8 mouse cellular contexts compared by ENCODE assay signal in the genomic region with DNA sequence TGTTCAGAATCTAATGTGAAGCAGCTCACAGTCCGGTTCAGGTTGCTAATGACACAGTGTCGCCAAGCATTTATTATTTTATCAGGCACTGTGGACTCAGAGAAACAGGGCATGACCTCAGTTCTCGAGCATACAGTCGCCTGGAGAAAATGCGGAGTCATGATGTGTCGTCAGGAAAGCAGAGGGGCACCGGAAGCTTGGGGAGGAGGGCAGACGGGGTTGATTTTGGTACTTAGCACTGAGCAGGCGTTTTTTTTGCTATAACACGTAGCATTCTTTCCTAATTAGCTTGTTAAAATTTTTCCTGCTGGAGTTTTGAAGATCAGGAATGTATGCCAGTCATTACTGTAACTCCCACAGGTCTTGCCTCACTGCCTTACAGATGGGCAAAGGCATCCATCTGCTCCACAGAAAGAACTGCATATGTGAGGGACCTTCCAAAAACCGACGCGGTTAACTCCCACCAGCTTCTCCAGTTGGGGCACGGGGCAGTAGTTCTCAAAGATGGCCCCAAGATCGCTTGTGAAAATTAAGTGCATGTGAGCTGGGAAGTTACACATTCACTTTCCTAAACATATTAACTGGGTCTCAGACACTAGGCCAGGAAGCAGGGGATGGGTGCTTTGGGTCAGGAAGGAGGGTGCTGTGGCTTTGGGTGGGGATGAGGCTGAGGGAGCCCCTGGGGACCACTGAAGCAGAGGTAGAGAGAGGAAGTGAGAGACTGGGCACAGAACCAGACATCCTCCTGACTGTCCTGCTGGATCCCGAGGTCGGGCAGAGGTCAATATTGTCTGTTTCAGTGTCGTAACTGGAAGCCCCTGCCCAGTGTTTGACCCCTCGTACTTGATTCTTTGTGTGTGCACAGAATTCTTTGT. TPM values are rescaled to one million over a fixed set of nuclear protein-coding genes. Genes with fewer than 3 reads are reported as not detected.
A peak's percentile ranks its signal among the peaks of the same experiment; 100 is the strongest.
DNase-seq lines count a peak whose midpoint lies in the region; ATAC-seq and TF ChIP-seq lines count a peak whose summit lies in the region.

No protein-coding gene starts in this region.

- H3K9ac ChIP-seq in midbrain, embryonic 11.5 days (ENCODE audit: low read length) = no peak overlapping the region
- no peak overlapping the region for H3K9ac ChIP-seq in midbrain, embryonic 14.5 days (replicated peaks; ENCODE audit: low read length)
- no peak overlapping the region for H3K9ac ChIP-seq in limb, embryonic 14.5 days (ENCODE audit: low read depth, low read length, severe bottlenecking)
- H3K9ac ChIP-seq in intestine, postnatal 0 days (ENCODE audit: low read depth, low read length) = no peak overlapping the region
- no peak overlapping the region for H3K9ac ChIP-seq in intestine, embryonic 15.5 days
- H3K9ac ChIP-seq in hindbrain, embryonic 12.5 days = no peak overlapping the region

- DNase-seq in midbrain, embryonic 11.5 days (ENCODE audit: low spot score, missing footprints) = peak; percentile 82
- DNase-seq in midbrain, embryonic 14.5 days = no peak
- DNase-seq in embryonic facial prominence, embryonic 10.5 days (ENCODE audit: low spot score) = peak; percentile 60
- peak; percentile 35 for DNase-seq in limb, embryonic 14.5 days (ENCODE audit: low spot score)
- peak; percentile 77 for DNase-seq in splenic B cell, adult 2 months (ENCODE audit: low read depth, low spot score)

- H3K4me1 ChIP-seq in midbrain, embryonic 11.5 days (ENCODE audit: control insufficient read depth, insufficient read depth, low read length) = peaks cover 5% of the 10 kb centered on the region
- H3K4me1 ChIP-seq in midbrain, embryonic 14.5 days (ENCODE audit: control insufficient read depth, insufficient read depth, low read length) = peaks cover 1% of the 10 kb centered on the region; the same call in 1 of the 2 replicates
- H3K4me1 ChIP-seq in embryonic facial prominence, embryonic 10.5 days = peaks cover 38% of the 10 kb centered on the region
- peaks cover 8% of the 10 kb centered on the region for H3K4me1 ChIP-seq in limb, embryonic 14.5 days (ENCODE audit: control insufficient read depth, insufficient read depth, low read length)
- H3K4me1 ChIP-seq in intestine, postnatal 0 days (replicated peaks; ENCODE audit: control insufficient read depth, insufficient read depth, low read length) = no peaks in the 10 kb centered on the region
- H3K4me1 ChIP-seq in intestine, embryonic 15.5 days (replicated peaks) = 0 out of 2 replicates have a peak, but pooled peaks cover 3% of the 10 kb centered on the region
- H3K4me1 ChIP-seq in hindbrain, embryonic 12.5 days = peaks cover 15% of the 10 kb centered on the region; the same call in 1 of the 2 replicates

- no peak for TF ChIP-seq CTCF in intestine, postnatal 0 days (IDR thresholded peaks at IDR 0.05; ENCODE audit: low read depth)

- no peaks in the 10 kb centered on the region for H3K36me3 ChIP-seq in midbrain, embryonic 11.5 days (ENCODE audit: control insufficient read depth, insufficient read depth, low read length)
- H3K36me3 ChIP-seq in midbrain, embryonic 14.5 days (ENCODE audit: control insufficient read depth, insufficient read depth, low read length) = no peaks in the 10 kb centered on the region
- no peaks in the 10 kb centered on the region for H3K36me3 ChIP-seq in embryonic facial prominence, embryonic 10.5 days (replicated peaks)
- H3K36me3 ChIP-seq in limb, embryonic 14.5 days (ENCODE audit: control insufficient read depth, insufficient read depth, low read length) = no peaks in the 10 kb centered on the region
- H3K36me3 ChIP-seq in splenic B cell, adult 2 months (ENCODE audit: control insufficient read depth, insufficient read depth, low read length, poor library complexity, severe bottlenecking) = no peaks in the 10 kb centered on the region
- no peaks in the 10 kb centered on the region for H3K36me3 ChIP-seq in intestine, postnatal 0 days (ENCODE audit: control insufficient read depth, insufficient read depth)
- H3K36me3 ChIP-seq in intestine, embryonic 15.5 days = no peaks in the 10 kb centered on the region
- H3K36me3 ChIP-seq in hindbrain, embryonic 12.5 days = no peaks in the 10 kb centered on the region

- no peaks in the 10 kb centered on the region for H3K27me3 ChIP-seq in midbrain, embryonic 11.5 days (ENCODE audit: control insufficient read depth, insufficient read depth, low read length)
- H3K27me3 ChIP-seq in midbrain, embryonic 14.5 days (ENCODE audit: control insufficient read depth, insufficient read depth, low read length) = no peaks in the 10 kb centered on the region
- H3K27me3 ChIP-seq in embryonic facial prominence, embryonic 10.5 days (replicated peaks; ENCODE audit: low read depth, poor library complexity, severe bottlenecking) = peaks cover 4% of the 10 kb centered on the region; the same call in 1 of the 2 replicates
- H3K27me3 ChIP-seq in limb, embryonic 14.5 days (ENCODE audit: control insufficient read depth, insufficient read depth, low read length) = no peaks in the 10 kb centered on the region
- H3K27me3 ChIP-seq in splenic B cell, adult 2 months (ENCODE audit: control insufficient read depth, insufficient read depth, low read length, poor library complexity, severe bottlenecking) = no peaks in the 10 kb centered on the region
- H3K27me3 ChIP-seq in intestine, postnatal 0 days (replicated peaks; ENCODE audit: control insufficient read depth, insufficient read depth, low read length) = no peaks in the 10 kb centered on the region
- no peaks in the 10 kb centered on the region for H3K27me3 ChIP-seq in intestine, embryonic 15.5 days (replicated peaks)
- H3K27me3 ChIP-seq in hindbrain, embryonic 12.5 days = no peaks in the 10 kb centered on the region

- no peak for ATAC-seq in midbrain, embryonic 11.5 days (ENCODE audit: low FRiP score)
- ATAC-seq in midbrain, embryonic 14.5 days (ENCODE audit: low FRiP score, low TSS enrichment) = no peak
- ATAC-seq in limb, embryonic 14.5 days (ENCODE audit: low FRiP score, low read depth) = peak; percentile 68
- no peak for ATAC-seq in intestine, postnatal 0 days
- ATAC-seq in intestine, embryonic 15.5 days = no peak
- no peak for ATAC-seq in hindbrain, embryonic 12.5 days (ENCODE audit: low FRiP score)

- H3K4me2 ChIP-seq in midbrain, embryonic 11.5 days = no peak overlapping the region
- no peak overlapping the region for H3K4me2 ChIP-seq in midbrain, embryonic 14.5 days (ENCODE audit: low read length)
- H3K4me2 ChIP-seq in limb, embryonic 14.5 days (replicated peaks; ENCODE audit: low read depth, low read length, severe bottlenecking) = no peak overlapping the region
- no peak overlapping the region for H3K4me2 ChIP-seq in intestine, postnatal 0 days (replicated peaks; ENCODE audit: low read depth)
- H3K4me2 ChIP-seq in intestine, embryonic 15.5 days (replicated peaks) = no peak overlapping the region
- H3K4me2 ChIP-seq in hindbrain, embryonic 12.5 days (replicated peaks) = no peak overlapping the region

- H3K4me3 ChIP-seq in midbrain, embryonic 11.5 days (ENCODE audit: low read depth, low read length) = no peak overlapping the region
- H3K4me3 ChIP-seq in midbrain, embryonic 14.5 days (replicated peaks; ENCODE audit: low read depth, low read length) = no peak overlapping the region
- H3K4me3 ChIP-seq in embryonic facial prominence, embryonic 10.5 days = no peak overlapping the region
- no peak overlapping the region for H3K4me3 ChIP-seq in limb, embryonic 14.5 days (replicated peaks; ENCODE audit: low read length)
- H3K4me3 ChIP-seq in intestine, postnatal 0 days (ENCODE audit: low read depth, low read length) = no peak overlapping the region
- no peak overlapping the region for H3K4me3 ChIP-seq in intestine, embryonic 15.5 days (replicated peaks)
- H3K4me3 ChIP-seq in hindbrain, embryonic 12.5 days = no peak overlapping the region

- H3K27ac ChIP-seq in midbrain, embryonic 11.5 days (ENCODE audit: low read depth, low read length) = no peak overlapping the region
- no peak overlapping the region for H3K27ac ChIP-seq in midbrain, embryonic 14.5 days (replicated peaks; ENCODE audit: low read depth, low read length)
- H3K27ac ChIP-seq in embryonic facial prominence, embryonic 10.5 days (replicated peaks) = no peak overlapping the region; the same call in 1 of the 2 replicates
- H3K27ac ChIP-seq in limb, embryonic 14.5 days (replicated peaks; ENCODE audit: low read depth, low read length) = 0 out of 2 replicates have a peak overlapping the region, but pooled peaks have one; percentile 14
- no peak overlapping the region for H3K27ac ChIP-seq in intestine, postnatal 0 days (ENCODE audit: low read depth, low read length)
- H3K27ac ChIP-seq in intestine, embryonic 15.5 days = no peak overlapping the region
- no peak overlapping the region for H3K27ac ChIP-seq in hindbrain, embryonic 12.5 days

- no peak for TF ChIP-seq POLR2A in limb, embryonic 14.5 days (IDR thresholded peaks at IDR 0.05; ENCODE audit: borderline replicate concordance, extremely low read depth, insufficient read depth, insufficient read length)

- H3K9me3 ChIP-seq in midbrain, embryonic 11.5 days (ENCODE audit: control insufficient read depth, low read length) = no peaks in the 10 kb centered on the region
- no peaks in the 10 kb centered on the region for H3K9me3 ChIP-seq in midbrain, embryonic 14.5 days (ENCODE audit: control insufficient read depth, low read length)
- no peaks in the 10 kb centered on the region for H3K9me3 ChIP-seq in embryonic facial prominence, embryonic 10.5 days
- no peaks in the 10 kb centered on the region for H3K9me3 ChIP-seq in limb, embryonic 14.5 days (ENCODE audit: control insufficient read depth, low read length)
- H3K9me3 ChIP-seq in intestine, postnatal 0 days (ENCODE audit: control insufficient read depth) = no peaks in the 10 kb centered on the region
- no peaks in the 10 kb centered on the region for H3K9me3 ChIP-seq in intestine, embryonic 15.5 days
- H3K9me3 ChIP-seq in hindbrain, embryonic 12.5 days (replicated peaks) = no peaks in the 10 kb centered on the region

- WGBS in midbrain, embryonic 11.5 days = 66% methylated on average over 19 of the region's 19 CpGs
- WGBS in midbrain, embryonic 14.5 days = 72% methylated on average over 19 of the region's 19 CpGs
- 40% methylated on average over 19 of the region's 19 CpGs for WGBS in embryonic facial prominence, embryonic 10.5 days
- 22% methylated on average over 19 of the region's 19 CpGs for WGBS in limb, embryonic 14.5 days
- WGBS in intestine, postnatal 0 days = 39% methylated on average over 19 of the region's 19 CpGs
- WGBS in intestine, embryonic 15.5 days = 30% methylated on average over 19 of the region's 19 CpGs
- WGBS in hindbrain, embryonic 12.5 days = 53% methylated on average over 19 of the region's 19 CpGs

RNA-seq across cellular contexts. Expression of a gene that starts 19.4 kb away (rescaled TPM):
- 189 and 195 TPM in 2 replicates for polyA plus RNA-seq in midbrain, embryonic 11.5 days (2014; fragmentation: Nextera tagmentation; extraction: Ambion mirVana)
- polyA plus RNA-seq in midbrain, embryonic 14.5 days (2014; fragmentation: Nextera tagmentation; extraction: Ambion mirVana) = 118 and 150 TPM in 2 replicates
- polyA plus RNA-seq in embryonic facial prominence, embryonic 10.5 days (2016; fragmentation: Nextera tagmentation; extraction: Ambion mirVana) = 169 and 177 TPM in 2 replicates
- 67.7 and 71.4 TPM in 2 replicates for polyA plus RNA-seq in limb, embryonic 14.5 days (2012; rRNA removed)
- 87.9 and 97.7 TPM in 2 replicates for polyA plus RNA-seq in limb, embryonic 14.5 days (2014; fragmentation: Nextera tagmentation; extraction: Ambion mirVana)
- polyA plus RNA-seq in intestine, postnatal 0 days (2015; fragmentation: Nextera tagmentation; extraction: Ambion mirVana) = 65.7 and 67.7 TPM in 2 replicates
- polyA plus RNA-seq in intestine, embryonic 15.5 days (2015; fragmentation: Nextera tagmentation; extraction: Ambion mirVana) = 106 and 115 TPM in 2 replicates
- 155 TPM in 2 replicates for polyA plus RNA-seq in hindbrain, embryonic 12.5 days (2016; fragmentation: Nextera tagmentation; extraction: Ambion mirVana)

RNA-seq across cellular contexts. Expression of a gene that starts 50.4 kb away (rescaled TPM):
- polyA plus RNA-seq in midbrain, embryonic 11.5 days (2014; fragmentation: Nextera tagmentation; extraction: Ambion mirVana) = 79.0 and 85.4 TPM in 2 replicates
- 52.1 and 55.9 TPM in 2 replicates for polyA plus RNA-seq in midbrain, embryonic 14.5 days (2014; fragmentation: Nextera tagmentation; extraction: Ambion mirVana)
- 54.6 and 56.3 TPM in 2 replicates for polyA plus RNA-seq in embryonic facial prominence, embryonic 10.5 days (2016; fragmentation: Nextera tagmentation; extraction: Ambion mirVana)
- 41.3 and 41.5 TPM in 2 replicates for polyA plus RNA-seq in limb, embryonic 14.5 days (2012; rRNA removed)
- 41.0 and 54.2 TPM in 2 replicates for polyA plus RNA-seq in limb, embryonic 14.5 days (2014; fragmentation: Nextera tagmentation; extraction: Ambion mirVana)
- polyA plus RNA-seq in intestine, postnatal 0 days (2015; fragmentation: Nextera tagmentation; extraction: Ambion mirVana) = 19.8 and 20.2 TPM in 2 replicates
- polyA plus RNA-seq in intestine, embryonic 15.5 days (2015; fragmentation: Nextera tagmentation; extraction: Ambion mirVana) = 37.9 and 42.7 TPM in 2 replicates
- polyA plus RNA-seq in hindbrain, embryonic 12.5 days (2016; fragmentation: Nextera tagmentation; extraction: Ambion mirVana) = 54.9 and 59.2 TPM in 2 replicates

RNA-seq across cellular contexts. Expression of a gene that starts 52.1 kb away (rescaled TPM):
- 0.53 and 0.57 TPM in 2 replicates for polyA plus RNA-seq in midbrain, embryonic 11.5 days (2014; fragmentation: Nextera tagmentation; extraction: Ambion mirVana)
- polyA plus RNA-seq in midbrain, embryonic 14.5 days (2014; fragmentation: Nextera tagmentation; extraction: Ambion mirVana) = 0.50 and 0.59 TPM in 2 replicates
- 0.52 and 0.57 TPM in 2 replicates for polyA plus RNA-seq in embryonic facial prominence, embryonic 10.5 days (2016; fragmentation: Nextera tagmentation; extraction: Ambion mirVana)
- 0.53 and 0.72 TPM in 2 replicates for polyA plus RNA-seq in limb, embryonic 14.5 days (2012; rRNA removed)
- 0.43 and 0.55 TPM in 2 replicates for polyA plus RNA-seq in limb, embryonic 14.5 days (2014; fragmentation: Nextera tagmentation; extraction: Ambion mirVana)
- 0.17 and 0.38 TPM in 2 replicates for polyA plus RNA-seq in intestine, postnatal 0 days (2015; fragmentation: Nextera tagmentation; extraction: Ambion mirVana)
- 0.42 and 0.46 TPM in 2 replicates for polyA plus RNA-seq in intestine, embryonic 15.5 days (2015; fragmentation: Nextera tagmentation; extraction: Ambion mirVana)
- 0.53 and 0.59 TPM in 2 replicates for polyA plus RNA-seq in hindbrain, embryonic 12.5 days (2016; fragmentation: Nextera tagmentation; extraction: Ambion mirVana)
